Mouse (Mus musculus) heart, embryonic 14.5 days (tissue): ENCODE data around the gene Akirin1. TPM values are rescaled to one million over a fixed set of nuclear protein-coding genes. Genes with fewer than 3 reads are reported as not detected.

Experiments
- ATAC-seq: fragments of 200-750 bp; cut with Nextera tagmentation; 2 replicates; pipeline ENCODE4 v1.8.0; 2017; ENCODE audit warnings: low read depth, moderate TSS enrichment; ENCODE audit not compliant: insufficient number of reproducible peaks, insufficient read depth, low FRiP score
- H3K27ac ChIP-seq, 2 experiments: fragments of 200-500 bp in 1 of 2; fragments of 300-500 bp in 1 of 2; sonication (generic) in 1 of 2; replicated peaks in 1 of 2; 2 replicates each; pipeline ENCODE4 v1.5.1; 2012 to 2014; ENCODE audit warnings: low read depth in 2 of 2, low read length in 2 of 2, control low read depth in 1 of 2, mild to moderate bottlenecking in 1 of 2, mixed read lengths in 1 of 2; ENCODE audit not compliant: control insufficient read depth in 1 of 2, insufficient read depth in 1 of 2
- H3K27me3 ChIP-seq: fragments of 300-500 bp; sonication (generic); 2 replicates; pipeline ENCODE4 v1.6.1; 2014; ENCODE audit warnings: mild to moderate bottlenecking, low read length, control low read depth; ENCODE audit not compliant: control insufficient read depth, insufficient read depth
- H3K36me3 ChIP-seq: fragments of 300-500 bp; sonication (generic); 2 replicates; pipeline ENCODE4 v1.6.1; 2014; ENCODE audit warnings: mild to moderate bottlenecking, control low read depth, low read length, mixed read lengths; ENCODE audit not compliant: control insufficient read depth, insufficient read depth
- H3K4me1 ChIP-seq, 2 experiments: fragments of 200-500 bp in 1 of 2; fragments of 300-500 bp in 1 of 2; sonication (generic) in 1 of 2; 2 replicates each; pipeline ENCODE4 v1.6.1; 2012 to 2014; ENCODE audit warnings: low read length in 2 of 2, control low read depth in 1 of 2, mixed read lengths in 1 of 2; ENCODE audit not compliant: control insufficient read depth in 2 of 2, insufficient read depth in 2 of 2
- H3K4me2 ChIP-seq: fragments of 300-500 bp; sonication (generic); 2 replicates; pipeline ENCODE4 v1.6.1; 2014; ENCODE audit warnings: mild to moderate bottlenecking, low read length
- H3K4me3 ChIP-seq, 2 experiments: fragments of 200-500 bp in 1 of 2; fragments of 300-500 bp in 1 of 2; sonication (generic) in 1 of 2; 2 replicates each; pipeline ENCODE4 v1.5.1; 2012 to 2014; ENCODE audit warnings: low read length in 2 of 2, mild to moderate bottlenecking in 2 of 2, control low read depth in 1 of 2, low read depth in 1 of 2, moderate library complexity in 1 of 2; ENCODE audit not compliant: control insufficient read depth in 1 of 2, insufficient read depth in 1 of 2
- H3K9ac ChIP-seq: fragments of 300-500 bp; sonication (generic); 2 replicates; pipeline ENCODE4 v1.6.1; 2014; ENCODE audit warnings: mild to moderate bottlenecking, low read length
- H3K9me3 ChIP-seq: fragments of 300-500 bp; sonication (generic); 2 replicates; pipeline ENCODE4 v1.6.1; 2016; ENCODE audit warnings: low read length, control low read depth; ENCODE audit not compliant: control insufficient read depth
- WGBS: fragments of 180-500 bp; shearing (Covaris S2); extraction: QIAGEN DNeasy Blood & Tissue Kit; methylation state at CpG from one replicate; pipeline ENCODE4 v1.1.7; 2014; 5-methylcytosine and 5-hydroxymethylcytosine counted together
- polyA plus RNA-seq: library from polyadenylated mRNA; unstranded; fragments of >200 nt; fragmentation: Nextera tagmentation; extraction: Ambion mirVana; gene quantifications from 2 replicates; pipeline ENCODE4 v1.2.1, GENCODE M21; 2014

The Akirin1 gene
- polyA plus RNA-seq: 57.3 and 58.2 TPM in 2 replicates

- Histone ChIP-seq H3K9me3 (no peaks in the 10 kb centered on the region), H3K4me2 (peak within 1 kb of the TSS; percentile 89), H3K36me3 (no peaks in the 10 kb centered on the region), H3K4me3 (peak within 1 kb of the TSS; percentile 80 to 98), H3K27me3 (no peaks in the 10 kb centered on the region), H3K9ac (peak within 1 kb of the TSS; percentile 91), H3K4me1 (peaks cover 2 to 21% of the 10 kb centered on the region in 2 experiments; a peak in 2 of 4 replicates), H3K27ac (peak within 1 kb of the TSS; percentile 89)
- WGBS: 1% methylated on average over 33 of the region's 46 CpGs
- peak; percentile 99 for ATAC-seq
Measured at GRCm38 (mm10) chr4:123750152-123750651, at the start of gene Akirin1. TSS of gene Akirin1 (minus strand) at chr4:123750345.

GRCm38 (mm10) chr4:123797856-123798255 is 47.7 kb upstream of the Akirin1 start:
- no peak for ATAC-seq
- Histone ChIP-seq H3K9me3 (no peaks in the 10 kb centered on the region), H3K4me2 (no peak overlapping the region), H3K4me1 (peaks cover 0 to 3% of the 10 kb centered on the region in 2 experiments; a peak in 1 of 4 replicates), H3K27ac (no peak overlapping the region), H3K27me3 (no peaks in the 10 kb centered on the region), H3K4me3 (no peak overlapping the region), H3K36me3 (no peaks in the 10 kb centered on the region), H3K9ac (no peak overlapping the region)
- 58% methylated on average over 7 of the region's 7 CpGs for WGBS

GRCm38 (mm10) chr4:123797403-123797802 is 47.3 kb upstream of the Akirin1 start:
- no peak for ATAC-seq
- Histone ChIP-seq H3K27ac (no peak overlapping the region), H3K4me3 (no peak overlapping the region), H3K36me3 (no peaks in the 10 kb centered on the region), H3K4me1 (peaks cover 0 to 3% of the 10 kb centered on the region in 2 experiments; a peak in 1 of 4 replicates), H3K4me2 (no peak overlapping the region), H3K9ac (no peak overlapping the region), H3K9me3 (no peaks in the 10 kb centered on the region), H3K27me3 (no peaks in the 10 kb centered on the region)
- 78% methylated on average over 3 of the region's 3 CpGs for WGBS

DNA sequence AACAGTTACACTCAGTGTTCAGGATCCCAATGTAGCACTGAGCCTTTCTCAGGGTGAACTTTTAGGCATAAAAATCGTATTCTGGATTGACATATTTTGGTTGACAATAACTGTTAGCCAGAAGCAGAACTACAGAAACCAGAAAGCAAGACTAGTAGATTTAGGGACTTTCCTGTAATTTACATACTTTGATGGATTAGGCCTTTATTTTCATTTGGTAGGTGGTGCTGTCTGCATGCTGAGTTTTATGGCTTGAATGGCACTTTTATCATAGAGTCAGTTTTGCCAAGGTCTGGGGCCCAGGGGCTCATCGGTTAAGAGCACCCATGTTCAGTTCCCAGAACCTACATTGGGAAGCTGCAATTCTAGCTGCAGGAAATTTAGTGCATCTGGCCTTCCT is 44.9 kb upstream of the Akirin1 start:
- no peaks in the 10 kb centered on the region for H3K27me3 ChIP-seq
- H3K9ac ChIP-seq: no peak overlapping the region
- no peak overlapping the region for H3K4me3 ChIP-seq
- no peaks in the 10 kb centered on the region for H3K36me3 ChIP-seq
- peaks cover 0 to 3% of the 10 kb centered on the region in 2 experiments; a peak in 1 of 4 replicates for H3K4me1 ChIP-seq
- H3K27ac ChIP-seq: no peak overlapping the region
- no peak overlapping the region for H3K4me2 ChIP-seq
- WGBS: 68% methylated on average over 2 of the region's 2 CpGs
- no peak for ATAC-seq
- H3K9me3 ChIP-seq: no peaks in the 10 kb centered on the region

GRCm38 (mm10) chr4:123793136-123793535 is 43.0 kb upstream of the Akirin1 start:
- H3K36me3 ChIP-seq: no peaks in the 10 kb centered on the region
- H3K27me3 ChIP-seq: no peaks in the 10 kb centered on the region
- H3K9me3 ChIP-seq: no peaks in the 10 kb centered on the region
- peaks cover 3 to 5% of the 10 kb centered on the region in 2 experiments for H3K4me1 ChIP-seq
- no peak overlapping the region for H3K9ac ChIP-seq
- H3K4me2 ChIP-seq: no peak overlapping the region
- H3K4me3 ChIP-seq: no peak overlapping the region
- 91% methylated on average over 6 of the region's 6 CpGs for WGBS
- ATAC-seq: no peak
- no peak overlapping the region for H3K27ac ChIP-seq

- Histone ChIP-seq H3K4me2 (no peak overlapping the region), H3K36me3 (no peaks in the 10 kb centered on the region), H3K27me3 (no peaks in the 10 kb centered on the region), H3K27ac (no peak overlapping the region), H3K4me1 (peaks cover 5 to 9% of the 10 kb centered on the region in 2 experiments), H3K9me3 (no peaks in the 10 kb centered on the region), H3K9ac (no peak overlapping the region), H3K4me3 (no peak overlapping the region)
- WGBS: 63% methylated on average over 2 of the region's 2 CpGs
- no peak for ATAC-seq
Measured at GRCm38 (mm10) chr4:123792666-123793065, 42.5 kb upstream of the Akirin1 start.

DNA sequence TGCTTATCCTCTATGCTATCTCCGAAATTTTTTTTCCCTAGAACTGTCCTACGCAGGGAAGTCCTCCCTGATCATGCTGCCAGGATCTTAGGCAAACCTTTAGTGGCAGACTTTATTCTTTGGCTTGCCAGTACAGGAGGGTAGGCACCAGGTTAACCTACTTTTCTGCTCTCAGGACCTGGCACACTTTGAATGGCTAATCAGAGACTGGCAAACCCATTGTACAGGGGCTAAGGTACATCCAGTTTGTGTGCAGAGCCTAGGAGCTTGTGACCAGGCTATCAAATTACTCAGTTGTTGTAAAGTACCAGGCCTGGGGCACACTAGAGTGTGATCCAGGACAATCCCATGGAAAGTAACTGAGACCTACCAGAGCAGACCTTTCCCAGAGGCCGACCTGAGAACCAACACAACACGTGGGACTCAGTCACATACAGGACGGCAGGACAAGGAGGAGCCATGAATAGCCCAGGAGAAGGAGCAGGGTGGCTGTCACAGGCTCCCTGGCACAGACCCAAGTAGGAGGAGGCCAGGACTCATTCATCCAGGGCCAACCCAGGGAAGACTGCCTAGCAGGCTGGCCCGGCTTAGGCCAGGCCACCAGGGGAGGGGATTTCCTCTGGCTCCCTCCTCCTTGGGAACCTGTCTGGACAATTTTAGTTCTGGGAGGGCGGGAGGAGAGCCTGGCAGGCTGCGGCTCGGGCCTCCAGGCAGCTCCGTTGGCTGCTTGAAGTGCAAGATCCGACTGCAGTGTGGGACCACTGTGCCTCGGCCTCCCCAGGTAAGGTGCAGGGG is 37.2 kb upstream of the Akirin1 start, which contains the start of gene Rhbdl2:
Gene Rhbdl2 (plus strand): TSS at position 684 of the 795 bp plus-strand sequence.
- Histone ChIP-seq H3K9ac (peak within 1 kb of the TSS; percentile 57), H3K27ac (peak within 1 kb of the TSS; percentile 31 to 35; a peak in 2 of 4 replicates), H3K36me3 (no peaks in the 10 kb centered on the region), H3K4me2 (peak within 1 kb of the TSS; percentile 61), H3K4me1 (peaks cover 9 to 14% of the 10 kb centered on the region in 2 experiments), H3K4me3 (peak within 1 kb of the TSS; percentile 25 to 27), H3K9me3 (no peaks in the 10 kb centered on the region), H3K27me3 (no peaks in the 10 kb centered on the region)
- peak; percentile 92 for ATAC-seq
- WGBS: 17% methylated on average over 12 of the region's 12 CpGs
